Mouse (Mus musculus): ENCODE results near the gene Ap5z1.

Gene Ap5z1

DNA sequence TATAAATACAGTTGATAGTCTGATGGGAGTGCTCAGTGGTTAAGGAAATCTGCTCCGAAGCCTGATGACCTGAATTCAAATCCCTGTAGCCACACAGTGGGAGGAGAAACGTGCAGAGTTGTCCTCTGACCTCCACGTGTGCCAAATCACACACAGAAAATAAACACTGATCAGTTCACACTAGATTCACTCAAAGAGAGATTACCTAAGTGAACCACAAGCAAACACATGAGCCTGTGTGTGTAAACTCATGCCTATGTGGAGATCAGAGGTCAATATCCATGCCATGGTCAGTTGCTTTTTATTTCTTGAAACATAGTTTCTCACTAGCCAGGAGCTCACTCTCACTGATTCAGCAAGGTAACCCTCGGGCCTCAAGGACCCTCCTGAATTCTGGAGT lies 56.6 kb downstream of the Ap5z1 start:
- DNase-seq (ENCODE audit: low read depth, low spot score), result no peak

DNA sequence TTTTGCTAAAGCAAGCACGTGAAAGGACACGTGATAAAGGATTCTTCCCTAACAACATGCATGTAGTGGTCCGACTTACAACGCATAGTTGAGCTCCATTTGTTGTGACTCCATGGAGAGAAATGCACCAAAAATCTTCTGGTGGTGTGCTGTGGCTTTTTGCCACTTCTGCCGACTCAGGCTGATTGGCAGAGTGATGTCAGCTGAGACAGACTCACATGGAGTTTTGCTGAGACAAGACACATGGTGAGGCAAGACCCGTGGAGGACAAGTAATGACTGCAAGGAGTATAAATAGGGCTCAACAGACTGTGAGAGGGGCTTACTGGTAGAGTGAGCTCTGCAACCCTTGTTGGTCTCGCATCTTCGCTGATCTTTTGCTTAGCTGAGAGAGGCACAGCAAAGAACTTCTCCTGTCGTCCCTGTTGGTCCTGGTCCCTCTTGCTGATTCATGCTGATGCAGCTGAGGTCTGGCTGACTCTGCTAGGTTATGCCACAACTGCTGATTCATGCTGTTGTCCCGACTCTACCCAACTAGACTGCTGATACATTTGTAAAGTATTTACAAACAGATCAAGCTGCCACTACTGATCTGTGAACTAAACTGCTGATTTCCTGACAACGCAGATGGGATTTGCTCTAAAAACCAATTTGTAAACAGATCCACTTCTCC lies 57.6 kb downstream of the Ap5z1 start:
- no peak for DNase-seq (ENCODE audit: low read depth, low spot score)

DNA sequence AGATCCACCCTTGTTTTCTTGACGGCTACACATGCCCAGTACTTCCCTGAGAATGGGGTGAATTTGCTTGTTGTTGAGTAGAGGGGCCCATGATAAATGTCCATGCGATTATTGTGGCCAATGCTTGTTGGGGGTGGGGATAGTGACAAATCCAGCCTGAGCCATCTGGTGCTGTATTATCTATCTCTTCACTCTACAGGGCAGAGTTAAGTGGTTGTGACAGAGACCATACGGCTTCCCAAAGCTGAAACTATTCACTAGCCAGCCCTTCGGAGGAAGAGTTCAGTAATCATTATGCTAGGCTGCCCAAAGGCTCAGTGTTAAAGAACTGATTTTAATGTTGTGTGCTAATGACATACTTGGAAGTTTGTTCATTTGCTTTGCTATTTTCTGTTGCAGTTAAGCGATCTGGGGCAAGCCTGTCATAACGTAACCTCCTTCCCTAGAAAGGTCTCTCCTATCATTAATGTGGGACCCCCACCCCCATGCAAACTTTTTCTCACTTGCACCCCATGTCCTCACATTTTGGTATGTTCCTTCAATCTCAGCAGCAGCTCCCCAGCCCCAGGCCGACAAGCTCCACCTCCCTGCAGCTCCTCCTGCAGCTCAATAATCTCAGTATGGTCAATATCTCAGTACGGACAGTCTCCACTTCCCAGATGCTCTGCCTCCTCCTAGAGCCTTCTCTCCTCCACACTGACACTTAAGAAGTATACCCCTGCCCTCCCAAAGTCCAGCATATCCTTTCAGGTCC lies 61.1 kb downstream of the Ap5z1 start:
- DNase-seq (ENCODE audit: low read depth, low spot score), result peak; percentile 75
